Mouse (Mus musculus) kidney, postnatal 36 days (tissue): ENCODE measurements at regions not wholly inside any gene's neighbourhood (a gene's known extent, or its start where the extent isn't known, plus 50 kb on each side); places are given as distances from the start of the nearest gene placed in this dataset.
A peak's percentile ranks its signal among the peaks of the same experiment; 100 is the strongest.

Experiments
- DNase-seq, 2 experiments: peaks; one replicate each; pipeline ENCODE4 v3.0.0; 2021 to 2022; ENCODE audit warnings: mixed read lengths in 2 of 2

GRCm38 (mm10) chr2:142560896-142561500, 340.3 kb downstream of the Kif16b start:
- no peak for DNase-seq

GRCm38 (mm10) chr2:142560400-142560799, 340.9 kb downstream of the Kif16b start:
- no peak for DNase-seq

GRCm38 (mm10) chr2:142559946-142560345, 341.4 kb downstream of the Kif16b start:
- no peak for DNase-seq

- DNase-seq: peak; percentile 5 to 11
Measured at GRCm38 (mm10) chr2:142554851-142555250, 346.5 kb downstream of the Kif16b start.

- no peak for DNase-seq
Measured at GRCm38 (mm10) chr2:142551690-142552089, 349.6 kb downstream of the Kif16b start.

- no peak for DNase-seq
Measured at GRCm38 (mm10) chr2:142548766-142549165, 352.6 kb downstream of the Kif16b start.

- DNase-seq: no peak
Measured at GRCm38 (mm10) chr2:142544937-142545336, 356.4 kb downstream of the Kif16b start.

- no peak for DNase-seq
Measured at GRCm38 (mm10) chr2:142539980-142540379, 361.4 kb downstream of the Kif16b start.

- no peak for DNase-seq
Measured at GRCm38 (mm10) chr2:142533555-142533954, 367.8 kb downstream of the Kif16b start.

- no peak for DNase-seq
Measured at GRCm38 (mm10) chr2:142522471-142522870, 378.9 kb downstream of the Kif16b start.

- DNase-seq: no peak
Measured at GRCm38 (mm10) chr2:142517731-142518130, 383.6 kb downstream of the Kif16b start.

GRCm38 (mm10) chr2:142505216-142505615, 396.1 kb downstream of the Kif16b start:
- DNase-seq: no peak
